9 mouse cellular contexts compared by ENCODE assay signal in genomic region chr3:156561524-156562423, GRCm38 (mm10). TPM values are rescaled to one million over a fixed set of nuclear protein-coding genes. Genes with fewer than 3 reads are reported as not detected.
DNase-seq lines count a peak whose midpoint lies in the region; ATAC-seq lines count a peak whose summit lies in the region.
"Had no signal": no experiment of that assay in that cellular context is flagged by ENCODE, and none has a peak within 500 bp of the region (broad histone marks: within the 10 kb centered on the region; RNA-seq: fewer than 3 reads in every experiment).

TSS of gene Negr1 (plus strand) at chr3:156561794.

- under 1% methylated on average over 79 of the region's 79 CpGs for WGBS in intestine, embryonic 15.5 days

- peak within 1 kb of the TSS; percentile 72 for H3K27ac ChIP-seq in intestine, embryonic 15.5 days

- intact Hi-C loops in gastrocnemius, postnatal 36 days (cut with DNase I), result no loop called here
- intact Hi-C loops in left cerebral cortex, postnatal 25 days (cut with DNase I), result loop anchor here (5.0 to 10.0 kb wide), 9 partner anchors 81 to 1324 kb away; partner anchors contain the start of gene Zranb2

- H3K4me1 ChIP-seq in intestine, embryonic 15.5 days (replicated peaks), result peaks cover 8% of the 10 kb centered on the region; the same call in 1 of the 2 replicates

- peak; percentile 60 for DNase-seq in adrenal gland, postnatal 25 days
- DNase-seq in embryo, embryonic 11.5 days (ENCODE audit: low read depth, low spot score), result peak; percentile 47
- DNase-seq in gastrocnemius, postnatal 36 days, result peak; percentile 51 to 53
- peak; percentile 87 to 91 for DNase-seq in left cerebral cortex, postnatal 25 days (ENCODE audit: low spot score in 2 of 2)
- DNase-seq in mesoderm, embryonic 11.5 days (ENCODE audit: low read depth, low spot score), result peak; percentile 73
- DNase-seq in right cerebral cortex, postnatal 4 days, result peak; percentile 81
- DNase-seq in spleen, postnatal 10 days (ENCODE audit: low spot score in 2 of 2), result no peak

- peaks cover 15% of the 10 kb centered on the region for H3K27me3 ChIP-seq in intestine, embryonic 15.5 days (replicated peaks)

- H3K9me3 ChIP-seq in intestine, embryonic 15.5 days, result no peaks in the 10 kb centered on the region

- peak; percentile 88 for ATAC-seq in intestine, embryonic 15.5 days

- peak within 1 kb of the TSS; percentile 93 for H3K4me2 ChIP-seq in intestine, embryonic 15.5 days (replicated peaks)

- peak within 1 kb of the TSS; percentile 53 for H3K4me3 ChIP-seq in intestine, embryonic 15.5 days (replicated peaks)
- H3K4me3 ChIP-seq: erythroblast, embryonic 14.5 days had no signal

- H3K9ac ChIP-seq in intestine, embryonic 15.5 days, result peak within 1 kb of the TSS; percentile 44

- no peaks in the 10 kb centered on the region for H3K36me3 ChIP-seq in intestine, embryonic 15.5 days

RNA-seq across cellular contexts. Expression of gene Negr1, which starts in this region (rescaled TPM):
- total RNA-seq in adrenal gland, postnatal 25 days (2021), result 6.3 and 7.0 TPM in 2 replicates
- under 1 TPM; 0.42 to 0.54 TPM for total RNA-seq in gastrocnemius, postnatal 36 days (2021)
- polyA plus RNA-seq in intestine, embryonic 15.5 days (2015; fragmentation: Nextera tagmentation; extraction: Ambion mirVana), result 3.0 and 3.8 TPM in 2 replicates
- 100 to 1,000 TPM; 235 to 242 TPM for total RNA-seq in left cerebral cortex, postnatal 25 days (2021)

Comparison
In these comparisons a context has a peak if more than half of its experiments do, and no peak if none do; other contexts are left out.
1. RNA of gene Negr1 (total RNA-seq): 235 to 242 TPM in left cerebral cortex, postnatal 25 days; 6.3 to 7.0 TPM in adrenal gland, postnatal 25 days and 0.42 to 0.54 TPM in gastrocnemius, postnatal 36 days; every median in the first group is over 10 times any median in the second.
2. Peak in DNase-seq in gastrocnemius, postnatal 36 days; RNA of the gene not detected or under 1 TPM.
3. DNase-seq: peak in adrenal gland, postnatal 25 days (single experiment), embryo, embryonic 11.5 days (single experiment), left cerebral cortex, postnatal 25 days (2 of 2), mesoderm, embryonic 11.5 days (single experiment) and right cerebral cortex, postnatal 4 days (single experiment); none in spleen, postnatal 10 days (0 of 2).